Mouse (Mus musculus): Measurements from ENCODE around the gene Ercc8.

Ercc8 gene

DNA sequence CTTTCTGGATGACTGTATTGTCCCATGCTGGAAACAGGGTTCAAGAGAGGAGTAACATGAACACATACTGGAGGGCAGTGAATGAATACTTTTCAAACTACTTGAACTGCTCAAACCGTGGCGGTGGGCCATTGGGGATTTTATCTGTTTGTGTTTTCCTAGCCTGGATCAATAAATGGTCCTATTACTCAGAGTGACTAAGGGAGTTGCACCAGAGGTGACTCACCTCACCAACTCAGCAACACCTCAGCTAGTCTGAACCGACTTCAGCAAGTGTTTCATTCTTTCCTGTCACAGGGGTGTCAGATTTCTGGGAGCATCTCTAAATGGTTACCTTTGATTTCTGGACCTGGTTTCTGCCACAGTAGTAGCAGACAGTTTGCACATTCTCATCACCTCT, 70.7 kb downstream of the Ercc8 start:
- DNase-seq = no peak

DNA sequence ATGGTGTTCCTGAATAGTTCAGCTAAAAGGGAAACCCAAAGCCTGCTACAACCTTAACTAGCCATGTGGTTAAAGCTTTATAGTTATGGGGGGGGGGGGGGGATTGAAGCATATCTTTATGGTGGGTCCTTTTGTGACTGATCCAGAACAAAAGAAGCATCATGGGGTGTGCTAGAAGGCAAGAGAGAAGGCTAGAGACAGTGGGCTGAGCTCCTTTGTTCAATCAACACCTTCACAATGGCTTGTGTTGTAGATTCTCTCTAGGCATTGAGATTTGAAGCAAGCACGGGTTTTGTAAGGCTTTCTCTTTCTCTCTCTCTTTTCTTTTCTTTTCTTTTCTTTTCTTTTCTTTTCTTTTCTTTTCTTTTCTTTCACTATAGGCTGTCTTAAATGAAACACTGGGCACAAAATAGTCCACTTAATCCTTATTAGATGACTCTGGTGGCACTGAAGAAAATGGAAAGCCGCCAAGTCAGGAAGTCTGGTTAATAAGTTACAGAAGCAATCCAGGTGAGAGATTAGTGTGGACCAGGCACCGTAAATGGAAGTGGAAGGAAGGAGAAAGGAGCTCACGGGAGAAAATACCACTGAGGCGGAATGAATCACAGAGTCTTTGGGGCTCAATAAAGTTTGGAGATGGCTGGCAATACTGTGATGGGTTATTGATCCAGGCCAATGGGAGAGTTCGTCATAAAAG, 71.3 kb downstream of the Ercc8 start:
- DNase-seq = peak; percentile 77 to 88

DNA sequence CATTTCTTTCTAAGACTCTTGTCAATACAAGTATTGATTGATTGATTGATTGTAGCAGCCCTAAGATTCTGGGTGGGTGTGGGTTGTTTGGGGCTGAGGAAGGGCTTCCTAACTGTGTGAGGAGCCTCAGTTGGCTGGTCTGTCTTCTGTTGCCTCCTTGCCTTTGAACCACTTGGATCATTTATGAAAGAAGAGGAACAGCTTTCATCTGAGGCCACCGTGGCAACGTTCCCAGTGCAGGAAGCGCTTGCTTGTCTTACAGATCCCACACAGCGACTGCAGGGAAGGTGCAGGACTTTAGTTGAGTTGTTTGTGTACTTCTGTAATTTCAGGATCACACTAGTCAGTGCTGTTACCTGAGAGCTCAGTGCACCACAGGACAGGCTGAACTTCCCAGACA, 81.5 kb downstream of the Ercc8 start:
- DNase-seq = no peak

DNA sequence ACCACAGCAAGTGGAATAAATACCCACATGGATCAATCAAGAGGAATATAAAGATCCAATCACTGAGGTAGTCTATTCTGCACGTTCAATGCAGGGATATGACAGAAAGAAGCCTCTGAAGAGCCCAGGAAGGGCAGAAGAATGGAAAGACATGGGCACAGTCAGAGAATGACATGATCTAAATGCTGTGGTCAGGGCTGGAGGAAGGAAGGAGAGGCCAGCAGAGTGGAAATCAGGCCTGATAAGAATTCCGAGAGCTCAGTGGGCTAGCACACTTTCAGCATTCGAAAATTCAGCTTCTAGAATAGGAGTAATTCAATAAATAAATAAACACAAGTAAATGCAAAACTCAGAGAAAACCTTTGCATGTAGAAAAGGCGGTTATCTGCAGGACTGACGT, 83.2 kb downstream of the Ercc8 start:
- no peak for DNase-seq

All from kidney, adult 8-10 months (tissue).